Mouse (Mus musculus) embryonic stem cell, embryonic (primary cell): ENCODE results near the gene Gm43064.

Source experiments
- CTCF ChIA-PET, 4 experiments: fragments of 300-600 bp in 2 of 4; fragments of 350-600 bp in 2 of 4; sonication (Branson Sonifier 250); formaldehyde crosslinking; loops; one replicate each; lab custom pipeline; 2022; ENCODE audit warnings: inconsistent platforms in 2 of 4; lab: Charles Lee
- POLR2A ChIA-PET, 4 experiments: fragments of 300-600 bp in 2 of 4; fragments of 350-600 bp in 2 of 4; sonication (Branson Sonifier 250); formaldehyde crosslinking; loops; one replicate each; lab custom pipeline; 2022; ENCODE audit warnings: antibody characterized with exemption in 4 of 4, inconsistent platforms in 1 of 4; lab: Charles Lee

Gene Gm43064

GRCm38 (mm10) chr3:103808891-103809798, at the start of gene Gm43064, which contains the start of the genes Dclre1b and Ap4b1:
Gm43064 (plus strand) TSS chr3:103809573.
Dclre1b (minus strand) TSS chr3:103809444.
Ap4b1 (plus strand) TSS chr3:103809520.
- CTCF ChIA-PET, result interaction anchor here (0.6 to 1.1 kb wide), 5 partner anchors 17 to 71 kb away, joined by 3 to 5 read pairs (median 3); partner anchors contain the start of genes Hipk1 (in 1 of the 4) and Olfml3 (in 1 of the 4)
- POLR2A ChIA-PET, result interaction anchor here (0.5 to 3.3 kb wide), 44 partner anchors 11 to 830 kb away, joined by 3 to 65 read pairs (median 4); partner anchors contain the start of genes Hipk1 (in 3 of the 4), Rsbn1 (in 2 of the 4), Magi3 (in 1 of the 4) and Slc16a1 (in 1 of the 4)

- ChIA-PET POLR2A (interaction anchor here in 1 of 4 experiments (2.3 to 14.2 kb wide), 2 partner anchors 12 to 21 kb away, joined by 24 to 166 read pairs; partner anchors contain the start of gene Hipk1), CTCF (no interaction called here)
These were observed 42.6 kb upstream of the Gm43064 start for GRCm38 (mm10) chr3:103766789-103767188.

- CTCF ChIA-PET, result interaction anchor here in 2 of 4 experiments (0.6 to 2.0 kb wide), 4 partner anchors 10 to 34 kb away, joined by 3 to 9 read pairs (median 4); partner anchors contain the start of gene Olfml3 (in 1 of the 2)
- POLR2A ChIA-PET, result interaction anchor here (0.6 to 14.2 kb wide), 26 partner anchors 8 to 626 kb away, joined by 3 to 166 read pairs (median 4); partner anchors contain the start of genes Ap4b1 (in 3 of the 4), Gm43064 (in 3 of the 4), Rsbn1 (in 3 of the 4) and Dclre1b (in 2 of the 4)
These were observed 37.7 kb upstream of the Gm43064 start for GRCm38 (mm10) chr3:103771531-103772130.

- ChIA-PET CTCF (no interaction called here), POLR2A (interaction anchor here (0.5 to 14.2 kb wide), 16 partner anchors 8 to 1848 kb away, joined by 3 to 166 read pairs (median 4); partner anchors contain the start of genes Ap4b1 (in 2 of the 4), Dclre1b (in 2 of the 4), Gm43064 (in 2 of the 4) and Hipk1 (in 1 of the 4))
These were observed 36.5 kb upstream of the Gm43064 start for GRCm38 (mm10) chr3:103772846-103773245.

- CTCF ChIA-PET, result no interaction called here
- POLR2A ChIA-PET, result interaction anchor here (0.5 to 14.2 kb wide), 15 partner anchors 9 to 1849 kb away, joined by 3 to 166 read pairs (median 5); partner anchors contain the start of genes Ap4b1 (in 1 of the 4), Dclre1b (in 1 of the 4), Gm43064 (in 1 of the 4) and Hipk1 (in 1 of the 4)
These were observed 35.9 kb upstream of the Gm43064 start for GRCm38 (mm10) chr3:103773508-103773907.

- ChIA-PET POLR2A (interaction anchor here in 2 of 4 experiments (1.2 to 14.2 kb wide), 11 partner anchors 9 to 140 kb away, joined by 3 to 166 read pairs (median 5); partner anchors contain the start of genes Ap4b1 (in 1 of the 2), Dclre1b (in 1 of the 2), Gm43064 (in 1 of the 2) and Hipk1 (in 1 of the 2)), CTCF (no interaction called here)
These were observed 35.4 kb upstream of the Gm43064 start for GRCm38 (mm10) chr3:103774009-103774408.

- POLR2A ChIA-PET, result interaction anchor here in 2 of 4 experiments (0.6 to 14.2 kb wide), 7 partner anchors 9 to 224 kb away, joined by 3 to 166 read pairs (median 4); partner anchors contain the start of gene Hipk1 (in 1 of the 2)
- CTCF ChIA-PET, result no interaction called here
These were observed 31.4 kb upstream of the Gm43064 start for GRCm38 (mm10) chr3:103777940-103778339.

GRCm38 (mm10) chr3:103778660-103779059, 30.7 kb upstream of the Gm43064 start:
- ChIA-PET POLR2A (interaction anchor here in 2 of 4 experiments (0.6 to 14.2 kb wide), 8 partner anchors 9 to 225 kb away, joined by 3 to 166 read pairs (median 4); partner anchors contain the start of genes Hipk1 (in 2 of the 2) and Rsbn1 (in 1 of the 2)), CTCF (no interaction called here)

- ChIA-PET POLR2A (interaction anchor here in 2 of 4 experiments (0.9 to 14.2 kb wide), 6 partner anchors 8 to 135 kb away, joined by 3 to 166 read pairs (median 4); partner anchors contain the start of genes Hipk1 (in 2 of the 2) and Rsbn1 (in 1 of the 2)), CTCF (no interaction called here)
These were observed 30.2 kb upstream of the Gm43064 start for GRCm38 (mm10) chr3:103779183-103779582.

GRCm38 (mm10) chr3:103780271-103780670, 29.1 kb upstream of the Gm43064 start:
- ChIA-PET POLR2A (interaction anchor here in 2 of 4 experiments (1.1 to 14.2 kb wide), 4 partner anchors 7 to 13 kb away, joined by 3 to 166 read pairs (median 14); partner anchors contain the start of gene Hipk1 (in 1 of the 2)), CTCF (no interaction called here)

- CTCF ChIA-PET, result no interaction called here
- POLR2A ChIA-PET, result interaction anchor here in 1 of 4 experiments (1.3 to 4.7 kb wide), 2 partner anchors 9 to 13 kb away, joined by 5 to 24 read pairs; no protein-coding TSS in a partner anchor
These were observed 28.6 kb upstream of the Gm43064 start for GRCm38 (mm10) chr3:103780777-103781176.

- ChIA-PET POLR2A (interaction anchor here in 2 of 4 experiments (0.9 to 9.2 kb wide), 7 partner anchors 8 to 32 kb away, joined by 3 to 166 read pairs (median 4); partner anchors contain the start of genes Ap4b1 (in 2 of the 2), Dclre1b (in 2 of the 2), Gm43064 (in 2 of the 2) and Hipk1 (in 1 of the 2)), CTCF (interaction anchor here in 2 of 4 experiments (0.7 to 1.2 kb wide), 4 partner anchors 12 to 46 kb away, joined by 3 to 4 read pairs (median 3); partner anchors contain the start of gene Olfml3 (in 2 of the 2))
These were observed 26.3 kb upstream of the Gm43064 start for GRCm38 (mm10) chr3:103782844-103783609.

- ChIA-PET CTCF (interaction anchor here in 1 of 4 experiments (0.6 kb wide), 1 partner anchor 101 kb away, joined by 3 read pairs; no protein-coding TSS in a partner anchor), POLR2A (interaction anchor here in 2 of 4 experiments (1.1 to 9.2 kb wide), 6 partner anchors 9 to 127 kb away, joined by 3 to 166 read pairs (median 4); partner anchors contain the start of genes Ap4b1 (in 2 of the 2), Dclre1b (in 2 of the 2), Gm43064 (in 2 of the 2) and Rsbn1 (in 1 of the 2))
These were observed 22.1 kb upstream of the Gm43064 start for GRCm38 (mm10) chr3:103787225-103787624.

- ChIA-PET CTCF (interaction anchor here in 2 of 4 experiments (0.5 to 0.7 kb wide), 3 partner anchors 20 to 149 kb away, joined by 4 to 5 read pairs (median 5); no protein-coding TSS in a partner anchor), POLR2A (interaction anchor here in 3 of 4 experiments (0.6 to 9.2 kb wide), 13 partner anchors 9 to 336 kb away, joined by 3 to 166 read pairs (median 4); partner anchors contain the start of genes Ap4b1 (in 3 of the 3), Dclre1b (in 3 of the 3), Gm43064 (in 3 of the 3) and Olfml3 (in 1 of the 3))
These were observed 20.3 kb upstream of the Gm43064 start for GRCm38 (mm10) chr3:103789096-103789495.

- CTCF ChIA-PET, result interaction anchor here in 3 of 4 experiments (0.6 to 1.1 kb wide), 6 partner anchors 18 to 972 kb away, joined by 3 to 10 read pairs (median 3); partner anchors contain the start of genes Ap4b1 (in 2 of the 3), Dclre1b (in 2 of the 3) and Gm43064 (in 2 of the 3)
These were observed 19.5 kb upstream of the Gm43064 start for GRCm38 (mm10) chr3:103789891-103790345.

More at GRCm38 (mm10) chr3:103789891-103790345, 19.5 kb upstream of the Gm43064 start:
- POLR2A ChIA-PET, result interaction anchor here (0.6 to 9.2 kb wide), 34 partner anchors 10 to 1837 kb away, joined by 3 to 166 read pairs (median 4); partner anchors contain the start of genes Ap4b1 (in 4 of the 4), Dclre1b (in 4 of the 4), Gm43064 (in 4 of the 4) and Olfml3 (in 2 of the 4)
